Mouse (Mus musculus) cerebellum, adult 2 months (tissue): ENCODE data around the gene Fam241a. TPM values are rescaled to one million over a fixed set of nuclear protein-coding genes. Genes with fewer than 3 reads are reported as not detected.

Source experiments
- DNase-seq, 2 experiments: peaks; one replicate each; pipeline ENCODE4 v3.0.0; 2021
- H3K27ac ChIP-seq: fragments of 200-500 bp; 2 replicates; pipeline ENCODE4 v1.5.1; 2012; ENCODE audit warnings: low read length, control low read depth, inconsistent platforms; ENCODE audit not compliant: insufficient read depth
- H3K27me3 ChIP-seq: fragments of 200-500 bp; 2 replicates; pipeline ENCODE4 v1.6.1; 2012; ENCODE audit warnings: inconsistent platforms, mild to moderate bottlenecking, low read length, moderate library complexity; ENCODE audit not compliant: control insufficient read depth, insufficient read depth
- H3K4me1 ChIP-seq: fragments of 200-500 bp; 2 replicates; pipeline ENCODE4 v1.6.1; 2011; ENCODE audit warnings: low read length; ENCODE audit not compliant: control insufficient read depth, insufficient read depth
- H3K4me3 ChIP-seq: fragments of 200-500 bp; replicated peaks from 2 replicates; pipeline ENCODE3; 2011; ENCODE audit warnings: mild to moderate bottlenecking, low read depth, low read length, control low read depth; ENCODE audit not compliant: insufficient read depth
- CTCF ChIP-seq: fragments of 200-500 bp; IDR thresholded peaks from 2 replicates; pipeline ENCODE4 v1.5.1; 2011; ENCODE audit warnings: low read depth, mild to moderate bottlenecking, control low read depth, low read length, moderate library complexity, borderline replicate concordance; ENCODE audit not compliant: insufficient read depth
- POLR2A ChIP-seq: fragments of 200-500 bp; IDR thresholded peaks from 2 replicates; pipeline ENCODE4 v1.6.1; 2011; ENCODE audit warnings: low read length, control low read depth, borderline replicate concordance; ENCODE audit not compliant: insufficient read depth
- WGBS: fragments of 180-500 bp; shearing (Covaris S2); methylation state at CpG from one replicate; pipeline ENCODE4 v1.1.7; 2018; 5-methylcytosine and 5-hydroxymethylcytosine counted together
- polyA plus RNA-seq: library from polyadenylated mRNA; depleted of rRNA; stranded (reverse); fragments of >200 nt; gene quantifications from 2 replicates; pipeline ENCODE4 v1.2.3, GENCODE M21; 2012

Fam241a gene
- polyA plus RNA-seq, 1 experiment, result 1.6 TPM

DNA sequence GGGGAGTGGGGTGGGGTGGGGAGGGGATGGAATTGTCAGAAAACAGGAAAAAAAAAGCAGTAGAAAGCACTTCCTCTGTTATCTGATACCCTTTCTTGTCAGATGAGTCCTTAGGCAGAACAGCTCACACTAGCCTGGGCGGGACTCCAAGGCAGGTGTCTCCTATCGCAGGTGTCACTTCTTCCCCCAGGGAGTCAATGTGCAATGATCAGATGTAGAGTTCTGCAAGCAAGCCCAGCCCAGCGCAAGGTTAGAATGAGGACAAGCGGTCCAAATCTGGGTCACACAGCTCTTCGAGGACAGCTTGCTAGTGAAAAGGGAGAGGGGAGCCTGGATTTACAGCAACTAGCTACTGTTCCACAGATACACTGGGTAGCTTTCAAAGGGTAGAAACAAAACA, 26.0 kb upstream of the Fam241a start:
- WGBS, result 70% methylated on average over 5 of the region's 5 CpGs
- Histone ChIP-seq H3K4me3 (no peak overlapping the region), H3K27me3 (no peaks in the 10 kb centered on the region), H3K27ac (no peak overlapping the region), H3K4me1 (no peaks in the 10 kb centered on the region)
- DNase-seq, result peak; percentile 20 to 56
- TF ChIP-seq CTCF, result no peak
- TF ChIP-seq POLR2A, result no peak

DNA sequence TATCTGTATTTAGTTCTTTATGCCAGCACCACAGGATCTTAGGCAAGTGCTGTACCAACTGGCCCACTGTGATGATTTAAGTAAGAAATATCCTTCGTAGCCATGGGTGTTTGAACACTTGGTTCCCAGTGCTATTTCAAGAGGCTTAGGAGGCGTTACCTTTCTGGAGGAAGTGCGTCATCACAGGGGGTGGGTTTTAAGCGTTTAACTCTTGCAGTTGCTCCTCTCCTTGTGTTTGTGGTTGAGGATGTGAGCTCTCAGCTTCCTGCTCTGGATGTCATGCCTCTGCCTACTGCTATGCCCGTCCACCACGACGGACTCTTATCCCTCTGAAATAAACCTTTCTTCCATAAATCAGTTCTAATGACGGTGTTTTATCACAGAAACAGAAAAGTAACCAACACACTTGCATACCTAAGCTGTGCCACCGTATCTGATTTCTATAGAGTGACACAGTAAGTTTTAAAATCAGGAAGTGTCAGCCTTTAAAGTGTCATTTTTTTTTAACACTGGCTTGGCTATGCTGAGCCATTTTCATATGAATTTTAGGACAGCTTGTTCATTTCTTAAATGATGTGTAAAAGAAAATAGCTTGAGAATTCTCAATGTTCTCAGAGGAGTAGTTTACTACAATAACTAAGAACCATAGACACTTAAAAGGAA, 22.0 kb upstream of the Fam241a start:
- no peak overlapping the region for H3K4me3 ChIP-seq

DNA sequence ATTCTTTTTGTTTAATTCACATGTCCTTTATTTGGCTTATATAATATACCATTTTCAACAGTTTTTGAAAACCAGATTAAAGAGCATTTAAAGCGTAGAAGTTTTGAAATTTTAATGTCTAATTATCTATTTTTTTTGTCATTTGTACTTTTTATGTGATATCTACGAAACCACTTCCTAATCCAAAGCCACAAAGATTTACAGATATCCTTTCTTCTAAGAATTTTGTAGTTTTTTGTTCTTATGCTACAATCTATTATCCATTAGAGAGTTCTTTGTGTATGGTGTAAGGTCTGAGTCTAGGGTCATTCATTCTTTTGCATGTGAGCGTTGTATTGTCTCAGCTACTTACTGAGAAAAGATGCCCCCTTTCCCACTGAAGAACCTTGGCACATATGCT, 21.4 kb upstream of the Fam241a start:
- H3K27ac ChIP-seq, result no peak overlapping the region
- H3K4me1 ChIP-seq, result no peaks in the 10 kb centered on the region
- no peak for TF ChIP-seq CTCF
- no peak for TF ChIP-seq POLR2A
- whole genome bisulfite sequencing, result 87% methylated on average over 3 of the region's 3 CpGs
- H3K4me3 ChIP-seq, result no peak overlapping the region
- H3K27me3 ChIP-seq, result no peaks in the 10 kb centered on the region
- no peak for DNase-seq

More for the DNA sequence above, 22.0 kb upstream of the Fam241a start:
- Histone ChIP-seq H3K27me3 (no peaks in the 10 kb centered on the region), H3K27ac (no peak overlapping the region), H3K4me1 (no peaks in the 10 kb centered on the region)
- WGBS, result 85% methylated on average over 9 of the region's 9 CpGs
- no peak for DNase-seq
- no peak for TF ChIP-seq CTCF
- TF ChIP-seq POLR2A, result no peak

DNA sequence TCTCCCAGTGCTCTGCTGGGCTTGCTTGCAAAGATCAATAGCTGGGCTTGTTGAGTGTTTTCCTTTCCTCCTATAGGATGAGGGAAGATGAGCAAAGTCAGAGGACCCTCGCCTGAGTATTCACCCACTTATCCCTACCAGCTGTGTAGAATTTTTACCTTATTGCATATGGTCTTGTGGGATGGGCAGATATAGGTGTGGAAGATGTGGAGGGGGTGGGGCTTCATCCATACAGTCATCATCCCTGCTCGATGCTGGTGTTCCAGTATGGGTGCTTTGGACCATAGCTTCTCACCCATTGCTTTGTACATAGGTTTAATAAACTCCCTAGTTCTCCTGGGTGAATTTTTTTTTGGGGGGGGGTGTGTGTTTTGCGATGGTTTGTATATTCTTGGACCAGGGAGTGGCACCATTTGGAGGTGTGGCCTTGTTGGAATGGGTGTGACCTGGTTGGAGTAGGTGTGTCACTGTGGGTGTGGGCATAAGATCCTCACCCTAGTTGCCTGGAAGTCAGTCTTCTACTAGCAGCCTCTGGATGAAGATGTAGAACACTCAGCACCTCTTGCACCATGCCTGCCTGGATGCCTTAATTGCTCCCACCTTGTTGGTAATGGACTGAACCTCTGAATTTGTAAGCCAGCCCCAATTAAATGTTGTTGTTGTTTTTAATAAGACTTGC, 19.7 kb upstream of the Fam241a start:
- no peak overlapping the region for H3K27ac ChIP-seq
- 87% methylated on average over 3 of the region's 3 CpGs for WGBS
- no peak overlapping the region for H3K4me3 ChIP-seq
- no peak for DNase-seq
- TF ChIP-seq POLR2A, result no peak
- no peak for TF ChIP-seq CTCF
- H3K27me3 ChIP-seq, result no peaks in the 10 kb centered on the region
- no peaks in the 10 kb centered on the region for H3K4me1 ChIP-seq

DNA sequence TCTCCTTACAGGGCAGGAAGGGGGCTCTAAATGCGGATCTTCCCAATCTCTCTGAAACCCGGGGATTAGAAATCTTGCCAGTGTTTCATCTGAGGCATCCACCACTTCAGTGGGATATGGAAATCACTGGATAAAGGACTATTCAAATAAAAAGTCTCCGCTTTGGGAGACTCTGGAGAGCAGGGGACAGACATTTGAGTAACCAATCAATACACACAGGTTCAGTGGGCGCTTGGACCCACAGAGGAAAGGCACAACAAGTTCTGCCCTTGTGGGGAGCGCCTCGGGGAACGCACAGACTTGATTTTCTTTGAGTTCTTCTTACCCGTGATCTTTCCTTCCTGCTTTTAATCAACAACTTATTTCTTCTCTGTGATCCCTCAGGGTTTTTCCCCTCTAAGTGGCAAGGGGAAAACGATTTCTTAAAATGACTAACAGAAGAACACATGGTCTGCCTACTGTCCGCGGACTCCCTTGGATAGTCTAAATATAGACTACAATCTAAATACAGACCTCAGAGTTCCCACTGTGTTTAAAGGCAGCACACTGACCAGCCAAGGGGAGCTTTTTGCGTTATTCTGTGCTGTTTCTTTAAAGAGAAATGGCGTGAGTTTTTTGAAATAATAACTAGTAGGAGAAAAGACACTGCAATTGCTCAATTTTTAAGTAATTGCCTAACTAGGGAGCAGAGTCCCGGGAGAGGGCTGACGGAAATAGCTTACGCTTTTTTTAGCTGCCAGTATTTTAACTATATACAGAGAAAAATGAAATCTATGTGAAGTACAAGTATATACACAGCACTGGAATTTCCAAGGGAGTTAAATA, 18.0 kb upstream of the Fam241a start:
- no peaks in the 10 kb centered on the region for H3K27me3 ChIP-seq
- peak in 1 of 2 experiments; percentile 41 for DNase-seq
- H3K4me1 ChIP-seq, result no peaks in the 10 kb centered on the region
- no peak for TF ChIP-seq POLR2A
- TF ChIP-seq CTCF, result no peak
- 53% methylated on average over 16 of the region's 16 CpGs for WGBS
- no peak overlapping the region for H3K4me3 ChIP-seq
- H3K27ac ChIP-seq, result no peak overlapping the region

DNA sequence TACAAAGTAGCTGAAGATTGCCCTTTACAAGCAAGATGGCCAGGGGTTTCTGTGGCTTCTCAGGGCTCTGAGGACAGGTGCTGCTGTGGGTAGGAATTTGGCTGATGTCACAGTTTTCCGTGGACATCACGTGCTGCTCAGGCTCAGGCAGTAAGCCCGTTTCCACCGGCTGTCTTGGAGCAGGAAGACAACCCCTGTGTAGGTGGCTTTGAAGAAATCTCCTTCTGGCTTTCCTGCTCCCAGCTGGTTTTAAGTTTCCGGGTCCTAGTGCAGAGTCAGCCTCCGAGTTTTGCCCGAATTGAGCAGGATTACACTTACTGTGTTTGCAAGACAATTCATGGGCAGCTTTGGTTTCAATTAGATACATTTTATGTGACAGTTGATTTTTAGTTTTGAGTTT, 13.8 kb upstream of the Fam241a start:
- Histone ChIP-seq H3K4me3 (no peak overlapping the region), H3K27me3 (no peaks in the 10 kb centered on the region), H3K4me1 (no peaks in the 10 kb centered on the region), H3K27ac (no peak overlapping the region)
- no peak for TF ChIP-seq POLR2A
- TF ChIP-seq CTCF, result no peak
- DNase-seq, result no peak
- 71% methylated on average over 7 of the region's 7 CpGs for WGBS

DNA sequence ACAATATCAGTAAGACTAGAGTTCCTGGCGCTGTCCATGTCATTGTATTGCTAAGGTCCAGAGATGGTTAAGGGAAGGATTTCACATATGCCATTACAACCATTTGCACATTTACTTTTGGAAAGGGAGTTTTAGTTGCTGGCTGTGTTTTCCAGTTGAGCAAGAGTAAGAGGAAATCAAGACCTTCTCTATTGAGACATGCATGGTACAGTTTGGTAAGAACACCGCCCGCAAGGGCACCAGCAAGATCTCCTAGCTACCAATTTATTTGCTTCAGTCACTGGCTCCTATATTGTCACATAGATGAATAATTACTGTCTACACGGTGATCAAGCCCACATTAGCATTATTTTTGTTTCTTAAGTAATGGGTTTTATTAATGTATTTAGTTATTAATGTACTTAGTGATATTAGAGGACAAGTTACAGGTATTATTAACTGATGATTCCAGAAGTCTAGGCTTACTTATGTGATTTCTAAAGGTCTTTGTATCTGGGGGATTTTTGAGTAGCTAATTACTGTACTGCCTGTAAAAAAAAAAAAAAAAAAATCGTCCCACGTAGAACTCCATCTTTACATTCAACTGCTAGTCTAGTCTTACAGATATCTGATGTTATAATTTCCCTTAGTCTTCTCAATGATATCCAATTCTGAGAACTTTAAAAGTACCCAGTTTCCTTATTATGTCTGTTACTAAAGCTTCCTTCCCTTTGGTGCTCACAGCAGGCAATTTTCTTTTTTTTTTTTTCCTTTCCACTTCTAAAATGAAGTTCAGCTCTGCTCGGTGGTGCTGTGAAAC, 944 bp downstream of the Fam241a start:
- Histone ChIP-seq H3K4me3 (peak overlapping the region; percentile 82), H3K27ac (no peak overlapping the region), H3K27me3 (no peaks in the 10 kb centered on the region), H3K4me1 (no peaks in the 10 kb centered on the region)
- no peak for DNase-seq
- WGBS, result 43% methylated on average over 7 of the region's 7 CpGs
- TF ChIP-seq CTCF (no peak), POLR2A (no peak)
